Mouse (Mus musculus) spleen, adult 2 months (tissue): ENCODE measurements around the gene Zkscan1. TPM values are rescaled to one million over a fixed set of nuclear protein-coding genes. Genes with fewer than 3 reads are reported as not detected.
A peak's percentile ranks its signal among the peaks of the same experiment; 100 is the strongest.
"Not testable (repeated sequence)": the region's sequence is repeated elsewhere in the genome, so short reads cannot be mapped to it uniquely, and the experiment has no call there.

ENCODE experiments used
- DNase-seq, 2 experiments: peaks; one replicate each; pipeline versions ENCODE4 v3.0.0 to v3.0.0-alpha.2; 2012 to 2021; ENCODE audit warnings: low spot score in 2 of 2, low read depth in 1 of 2
- H3K27ac ChIP-seq: fragments of 200-500 bp; 2 replicates; pipeline ENCODE4 v1.5.1; 2012; ENCODE audit warnings: low read length, inconsistent platforms; ENCODE audit not compliant: insufficient read depth
- H3K27me3 ChIP-seq: fragments of 200-500 bp; 2 replicates; pipeline ENCODE4 v1.6.1; 2012; ENCODE audit warnings: mild to moderate bottlenecking, moderate library complexity, low read length, inconsistent platforms; ENCODE audit not compliant: control insufficient read depth, insufficient read depth
- H3K36me3 ChIP-seq: fragments of 200-500 bp; 2 replicates; pipeline ENCODE4 v1.6.1; 2012; ENCODE audit warnings: mild to moderate bottlenecking, low read length, inconsistent platforms; ENCODE audit not compliant: control insufficient read depth, insufficient read depth
- H3K4me1 ChIP-seq: fragments of 200-500 bp; 2 replicates; pipeline ENCODE4 v1.6.1; 2011; ENCODE audit warnings: inconsistent platforms; ENCODE audit not compliant: control insufficient read depth, insufficient read depth, insufficient read length
- H3K4me3 ChIP-seq: fragments of 200-500 bp; 2 replicates; pipeline ENCODE4 v1.5.1; 2011; ENCODE audit warnings: mild to moderate bottlenecking, inconsistent platforms; ENCODE audit not compliant: insufficient read depth, insufficient read length; ENCODE audit errors: extremely low read depth
- CTCF ChIP-seq: fragments of 200-500 bp; IDR thresholded peaks from 2 replicates; pipeline ENCODE4 v1.5.1; 2011; ENCODE audit warnings: mild to moderate bottlenecking, inconsistent platforms; ENCODE audit not compliant: insufficient read depth, insufficient read length, insufficient replicate concordance; ENCODE audit errors: extremely low read depth
- POLR2A ChIP-seq: fragments of 200-500 bp; IDR thresholded peaks from 2 replicates; pipeline ENCODE4 v1.6.1; 2011; ENCODE audit warnings: low read depth, low read length, inconsistent platforms
- WGBS: fragments of 180-500 bp; shearing (Covaris S2); methylation state at CpG from one replicate; pipeline ENCODE4 v1.1.7; 2018; 5-methylcytosine and 5-hydroxymethylcytosine counted together
- polyA plus RNA-seq: library from polyadenylated mRNA; depleted of rRNA; stranded (reverse); fragments of >200 nt; gene quantifications from 2 replicates; pipeline ENCODE4 v1.2.3, GENCODE M21; 2012; rRNA removed

Zkscan1 gene
- polyA plus RNA-seq = 1.6 and 1.8 TPM in 2 replicates

DNA sequence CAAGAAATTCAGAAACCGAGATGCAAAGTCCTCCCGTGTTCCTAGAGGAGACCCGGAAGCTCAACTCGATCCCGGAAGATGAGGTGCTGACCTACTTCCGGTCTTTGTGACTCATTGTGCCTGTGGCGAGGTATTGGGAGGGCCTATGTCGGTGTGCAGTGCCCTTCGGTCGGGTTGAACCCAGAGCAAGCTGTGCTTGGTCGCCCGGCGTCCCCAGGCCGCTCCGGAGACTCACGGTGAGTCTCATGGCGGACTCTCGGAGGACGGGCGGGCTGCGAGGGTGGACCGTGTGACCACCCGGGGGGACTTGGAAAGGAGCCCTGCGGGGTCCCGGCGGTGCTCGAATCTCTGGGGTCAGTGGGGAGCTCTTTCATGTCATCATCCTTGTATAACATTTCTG lies at the start of gene Zkscan1:
TSS of gene Zkscan1 (plus strand) at position 89 of the 400 bp plus-strand sequence.
- H3K4me1 ChIP-seq = 0 out of 2 replicates have a peak, but pooled peaks cover 4% of the 10 kb centered on the region
- TF ChIP-seq POLR2A (peak; percentile 80), CTCF (no peak)
- peak within 1 kb of the TSS; percentile 83 for H3K27ac ChIP-seq
- no peaks in the 10 kb centered on the region for H3K27me3 ChIP-seq
- peak within 1 kb of the TSS; percentile 99 for H3K4me3 ChIP-seq
- WGBS = under 1% methylated on average over 27 of the region's 27 CpGs
- no peaks in the 10 kb centered on the region; the same call in 1 of the 2 replicates for H3K36me3 ChIP-seq
- DNase-seq = peak; percentile 68 to 83

DNA sequence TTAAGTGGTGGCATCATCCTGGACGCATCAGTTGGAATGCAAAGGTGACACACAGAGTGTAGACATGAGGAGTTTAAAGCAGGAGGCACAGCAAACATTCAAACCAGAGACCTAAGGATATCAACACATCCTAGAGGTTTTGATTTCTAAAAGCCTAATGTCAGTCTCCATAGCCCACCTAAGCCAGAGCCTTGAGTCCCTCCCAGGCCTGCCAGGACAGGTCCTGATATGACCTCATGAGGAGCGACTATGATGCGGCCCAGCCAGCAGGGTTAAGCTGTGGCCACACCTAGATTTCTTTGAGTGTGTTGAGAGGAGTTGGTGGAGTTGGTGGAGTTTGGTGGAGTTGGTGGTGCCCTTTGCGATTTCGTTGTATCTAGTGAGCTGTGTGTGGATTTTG lies 32.0 kb upstream of the Zkscan1 start, which contains the start of gene Smok3c:
TSS of gene Smok3c (plus strand) at position 301 of the 400 bp plus-strand sequence.
- H3K4me1 ChIP-seq, H3K36me3 ChIP-seq, DNase-seq, H3K27ac ChIP-seq, H3K4me3 ChIP-seq, H3K27me3 ChIP-seq: not testable (repeated sequence)
- WGBS = no CpG with 5 or more reads among the region's 5 CpGs

DNA sequence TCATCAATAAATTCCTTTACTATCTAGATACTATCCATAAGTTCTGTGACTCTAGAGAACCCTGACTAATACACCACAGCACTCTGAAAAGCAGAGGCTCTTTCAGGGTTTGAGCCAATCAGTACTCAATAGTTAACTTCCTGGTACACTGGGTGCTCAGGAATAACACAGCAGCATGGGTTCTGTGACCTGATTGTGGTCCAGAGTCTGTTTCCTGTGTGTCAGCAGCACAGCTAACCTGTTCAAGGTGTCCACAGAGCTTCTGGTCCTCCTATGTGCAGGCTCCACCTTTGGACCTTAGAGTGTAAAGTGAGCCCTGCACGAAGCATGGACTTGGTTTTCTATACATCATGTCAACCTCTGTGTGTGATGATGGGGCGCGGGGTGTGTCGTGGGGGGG lies 11.1 kb upstream of the Zkscan1 start:
- no peaks in the 10 kb centered on the region for H3K27me3 ChIP-seq
- H3K36me3 ChIP-seq = no peaks in the 10 kb centered on the region
- no peak overlapping the region for H3K27ac ChIP-seq
- H3K4me3 ChIP-seq = no peak overlapping the region
- WGBS = 85% methylated on average over 4 of the region's 4 CpGs
- DNase-seq = no peak
- H3K4me1 ChIP-seq = no peaks in the 10 kb centered on the region
- TF ChIP-seq POLR2A = no peak
- TF ChIP-seq CTCF = no peak

DNA sequence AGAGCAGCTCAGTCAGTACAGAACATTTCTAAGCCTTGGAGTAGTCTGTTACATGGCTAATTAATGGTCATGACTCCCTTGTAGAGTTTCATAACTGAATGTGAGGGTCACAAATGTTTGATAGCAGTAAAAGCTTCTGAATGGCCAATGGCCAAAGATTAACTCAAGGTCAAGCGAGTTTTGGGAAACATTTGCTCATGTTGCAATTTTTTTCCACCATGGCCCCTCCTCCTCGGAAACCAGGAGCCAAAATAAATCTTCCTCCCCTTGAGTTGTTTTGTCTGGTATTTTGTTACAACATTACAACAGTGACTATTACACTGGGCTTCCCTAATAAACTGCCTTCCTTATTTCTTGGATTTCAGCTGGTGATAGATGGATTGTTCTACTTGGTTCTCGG lies 9.2 kb upstream of the Zkscan1 start:
- H3K27me3 ChIP-seq = no peaks in the 10 kb centered on the region
- H3K4me3 ChIP-seq = no peak overlapping the region
- no peak for DNase-seq
- TF ChIP-seq CTCF = no peak
- TF ChIP-seq POLR2A = no peak
- WGBS = 73% methylated on average over 3 of the region's 3 CpGs
- H3K27ac ChIP-seq = no peak overlapping the region
- H3K4me1 ChIP-seq = no peaks in the 10 kb centered on the region
- H3K36me3 ChIP-seq = no peaks in the 10 kb centered on the region

DNA sequence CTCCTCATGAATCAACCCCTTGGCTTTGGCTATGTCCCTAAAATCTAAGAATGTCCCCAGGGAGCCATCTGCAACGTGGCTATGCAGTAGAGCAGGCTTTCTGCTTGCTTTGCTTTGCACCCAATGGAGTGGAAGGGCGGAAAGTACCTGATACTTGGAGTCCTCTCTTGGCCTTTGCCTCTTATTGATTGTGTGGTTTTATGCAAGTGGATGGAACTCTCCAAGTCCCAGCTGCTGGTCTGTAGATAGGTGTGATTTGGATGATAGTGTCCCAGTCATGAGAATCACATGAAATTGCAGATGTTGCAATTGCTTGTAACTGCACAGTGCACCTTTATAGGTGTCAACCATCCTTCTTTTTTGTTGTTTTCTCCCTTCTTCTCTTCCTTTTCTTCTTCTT lies 8.7 kb upstream of the Zkscan1 start:
- no peak overlapping the region for H3K4me3 ChIP-seq
- H3K4me1 ChIP-seq = no peaks in the 10 kb centered on the region
- H3K27ac ChIP-seq = no peak overlapping the region
- TF ChIP-seq POLR2A (no peak), CTCF (no peak)
- no peaks in the 10 kb centered on the region for H3K27me3 ChIP-seq
- DNase-seq = no peak
- H3K36me3 ChIP-seq = no peaks in the 10 kb centered on the region
- WGBS = 56% methylated on average over 2 of the region's 2 CpGs

DNA sequence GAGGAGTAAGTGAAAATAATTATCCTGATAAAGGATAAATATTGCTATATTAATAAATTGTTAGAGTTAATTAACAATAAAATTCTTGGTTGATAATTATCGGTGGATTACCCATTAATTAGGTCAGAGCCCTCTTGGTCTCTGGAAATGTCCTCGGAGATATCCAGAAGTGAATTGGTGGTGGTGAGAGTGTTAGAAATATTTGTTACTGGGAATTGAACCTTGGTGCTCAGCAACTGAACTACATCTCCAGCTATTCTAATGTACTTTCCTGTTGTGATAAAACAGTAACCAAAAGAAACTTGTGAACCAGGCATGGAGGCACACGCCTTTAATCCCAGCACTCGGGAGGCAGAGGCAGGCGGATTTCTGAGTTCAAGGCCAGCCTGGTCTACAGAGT lies 4.4 kb upstream of the Zkscan1 start:
- H3K4me3 ChIP-seq = no peak overlapping the region
- no peaks in the 10 kb centered on the region for H3K27me3 ChIP-seq
- H3K4me1 ChIP-seq = 0 out of 2 replicates have a peak, but pooled peaks cover 1% of the 10 kb centered on the region
- DNase-seq = no peak
- no peak for TF ChIP-seq POLR2A
- TF ChIP-seq CTCF = no peak
- no peaks in the 10 kb centered on the region for H3K36me3 ChIP-seq
- no peak overlapping the region for H3K27ac ChIP-seq
- 81% methylated on average over 5 of the region's 5 CpGs for WGBS

DNA sequence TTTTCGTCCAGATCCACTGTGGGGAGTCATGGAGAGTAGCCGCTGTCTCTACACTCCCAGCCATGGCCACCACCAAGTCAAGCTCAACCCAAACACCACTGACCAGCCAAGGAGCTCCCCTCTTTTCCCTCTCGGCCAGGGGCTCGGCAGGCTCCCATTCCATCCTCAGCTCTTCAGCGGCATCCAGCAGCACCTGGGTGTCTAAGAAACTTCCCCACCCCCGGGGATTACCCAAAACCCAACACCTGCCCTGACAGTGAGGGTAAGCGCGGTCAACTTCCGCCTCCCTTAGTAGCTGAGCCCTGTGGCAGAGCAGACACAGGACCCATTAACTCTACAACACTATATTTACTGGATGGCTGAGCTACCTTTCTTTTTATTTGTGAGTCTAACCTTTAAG lies 3.4 kb upstream of the Zkscan1 start:
- no peak for DNase-seq
- 0 out of 2 replicates have a peak, but pooled peaks cover 4% of the 10 kb centered on the region for H3K4me1 ChIP-seq
- H3K36me3 ChIP-seq = no peaks in the 10 kb centered on the region
- no peak overlapping the region for H3K4me3 ChIP-seq
- TF ChIP-seq POLR2A (no peak), CTCF (no peak)
- WGBS = 91% methylated on average over 9 of the region's 9 CpGs
- no peak overlapping the region for H3K27ac ChIP-seq
- H3K27me3 ChIP-seq = no peaks in the 10 kb centered on the region
